Mouse (Mus musculus) limb, embryonic 13.5 days (tissue): ENCODE results near the gene Ctnna2. TPM values are rescaled to one million over a fixed set of nuclear protein-coding genes. Genes with fewer than 3 reads are reported as not detected.

ENCODE experiments used
- ATAC-seq: fragments of 200-750 bp; cut with Nextera tagmentation; 2 replicates; pipeline ENCODE4 v1.8.0; 2017; ENCODE audit warnings: low read depth, moderate number of reproducible peaks, moderate TSS enrichment; ENCODE audit not compliant: low FRiP score
- H3K27ac ChIP-seq: fragments of 300-500 bp; sonication (generic); 2 replicates; pipeline ENCODE4 v1.5.1; 2015; ENCODE audit warnings: inconsistent platforms, mild to moderate bottlenecking, moderate library complexity
- H3K27me3 ChIP-seq: fragments of 300-500 bp; sonication (generic); 2 replicates; pipeline ENCODE4 v1.6.1; 2015; ENCODE audit warnings: mild to moderate bottlenecking, inconsistent platforms
- H3K36me3 ChIP-seq: fragments of 300-500 bp; sonication (generic); 2 replicates; pipeline ENCODE4 v1.6.1; 2015; ENCODE audit warnings: inconsistent platforms, mild to moderate bottlenecking, moderate library complexity
- H3K4me1 ChIP-seq: fragments of 300-500 bp; sonication (generic); 2 replicates; pipeline ENCODE4 v1.6.1; 2015; ENCODE audit warnings: inconsistent platforms
- H3K4me2 ChIP-seq: fragments of 300-500 bp; sonication (generic); replicated peaks from 2 replicates; pipeline ENCODE4 v1.6.1; 2015; ENCODE audit warnings: inconsistent platforms, mild to moderate bottlenecking, moderate library complexity
- H3K4me3 ChIP-seq: fragments of 300-500 bp; sonication (generic); 2 replicates; pipeline ENCODE4 v1.5.1; 2015; ENCODE audit warnings: moderate library complexity, mild to moderate bottlenecking, inconsistent platforms
- H3K9ac ChIP-seq: fragments of 300-500 bp; sonication (generic); 2 replicates; pipeline ENCODE4 v1.6.1; 2015; ENCODE audit warnings: mild to moderate bottlenecking, inconsistent platforms
- H3K9me3 ChIP-seq: fragments of 300-500 bp; sonication (generic); 2 replicates; pipeline ENCODE4 v1.6.1; 2016; ENCODE audit warnings: inconsistent platforms
- WGBS: fragments of 180-500 bp; shearing (Covaris S2); methylation state at CpG from one replicate; pipeline ENCODE4 v1.1.7; 2015; 5-methylcytosine and 5-hydroxymethylcytosine counted together
- polyA plus RNA-seq: library from polyadenylated mRNA; unstranded; fragments of >200 nt; fragmentation: Nextera tagmentation; extraction: Ambion mirVana; gene quantifications from 2 replicates; pipeline ENCODE4 v1.2.1, GENCODE M21; 2015

Gene Ctnna2
- polyA plus RNA-seq, 1 experiment from 2014 or later: 2.1 TPM

- H3K36me3 ChIP-seq: no peaks in the 10 kb centered on the region
- H3K4me3 ChIP-seq: no peak overlapping the region
- H3K27ac ChIP-seq: no peak overlapping the region
- H3K27me3 ChIP-seq: no peaks in the 10 kb centered on the region
- H3K9me3 ChIP-seq: no peaks in the 10 kb centered on the region
- no peak overlapping the region for H3K4me2 ChIP-seq
- ATAC-seq: no peak
- no peaks in the 10 kb centered on the region for H3K4me1 ChIP-seq
- no peak overlapping the region for H3K9ac ChIP-seq
These were observed 598.2 kb downstream of the Ctnna2 start for GRCm38 (mm10) chr6:77381309-77381708.

- Histone ChIP-seq H3K4me3 (no peak overlapping the region), H3K27ac (no peak overlapping the region), H3K27me3 (no peaks in the 10 kb centered on the region), H3K4me2 (no peak overlapping the region), H3K36me3 (no peaks in the 10 kb centered on the region), H3K9ac (no peak overlapping the region), H3K9me3 (no peaks in the 10 kb centered on the region), H3K4me1 (no peaks in the 10 kb centered on the region)
- 51% methylated on average over 5 of the region's 5 CpGs for WGBS
- no peak for ATAC-seq
These were observed 606.4 kb downstream of the Ctnna2 start for GRCm38 (mm10) chr6:77373132-77373531.

GRCm38 (mm10) chr6:77371147-77371546 lies 608.4 kb downstream of the Ctnna2 start:
- WGBS: 92% methylated on average over 2 of the region's 2 CpGs
- Histone ChIP-seq H3K4me1 (no peaks in the 10 kb centered on the region), H3K36me3 (no peaks in the 10 kb centered on the region), H3K4me3 (no peak overlapping the region), H3K27ac (no peak overlapping the region), H3K4me2 (no peak overlapping the region), H3K9me3 (no peaks in the 10 kb centered on the region), H3K27me3 (no peaks in the 10 kb centered on the region), H3K9ac (no peak overlapping the region)
- no peak for ATAC-seq

GRCm38 (mm10) chr6:77358471-77358837 lies 621.0 kb downstream of the Ctnna2 start:
- 72% methylated on average over 6 of the region's 6 CpGs for WGBS
- no peaks in the 10 kb centered on the region for H3K9me3 ChIP-seq
- no peak overlapping the region for H3K27ac ChIP-seq
- H3K27me3 ChIP-seq: no peaks in the 10 kb centered on the region
- ATAC-seq: no peak
- H3K9ac ChIP-seq: no peak overlapping the region
- H3K4me2 ChIP-seq: no peak overlapping the region
- H3K4me1 ChIP-seq: no peaks in the 10 kb centered on the region
- H3K36me3 ChIP-seq: no peaks in the 10 kb centered on the region
- no peak overlapping the region for H3K4me3 ChIP-seq

- no peaks in the 10 kb centered on the region for H3K9me3 ChIP-seq
- H3K4me3 ChIP-seq: no peak overlapping the region
These were observed 621.6 kb downstream of the Ctnna2 start for GRCm38 (mm10) chr6:77357748-77358470.

GRCm38 (mm10) chr6:77354826-77355225 lies 624.7 kb downstream of the Ctnna2 start:
- Histone ChIP-seq H3K4me3 (no peak overlapping the region), H3K27ac (no peak overlapping the region), H3K4me2 (no peak overlapping the region), H3K9me3 (no peaks in the 10 kb centered on the region), H3K27me3 (no peaks in the 10 kb centered on the region), H3K36me3 (no peaks in the 10 kb centered on the region), H3K9ac (no peak overlapping the region), H3K4me1 (no peaks in the 10 kb centered on the region)
- WGBS: 15% methylated on average over 1 of the region's 1 CpGs
- no peak for ATAC-seq

More at GRCm38 (mm10) chr6:77357748-77358470, 621.6 kb downstream of the Ctnna2 start:
- Histone ChIP-seq H3K9ac (no peak overlapping the region), H3K27me3 (no peaks in the 10 kb centered on the region), H3K36me3 (no peaks in the 10 kb centered on the region), H3K4me2 (no peak overlapping the region), H3K4me1 (no peaks in the 10 kb centered on the region), H3K27ac (no peak overlapping the region)
- 70% methylated on average over 9 of the region's 9 CpGs for WGBS
- no peak for ATAC-seq

GRCm38 (mm10) chr6:77343781-77344180 lies 635.7 kb downstream of the Ctnna2 start:
- H3K9ac ChIP-seq: no peak overlapping the region
- H3K4me2 ChIP-seq: no peak overlapping the region
- no peaks in the 10 kb centered on the region for H3K9me3 ChIP-seq
- no peaks in the 10 kb centered on the region for H3K36me3 ChIP-seq
- H3K4me1 ChIP-seq: peaks cover 11% of the 10 kb centered on the region
- no peak for ATAC-seq
- no peaks in the 10 kb centered on the region for H3K27me3 ChIP-seq
- H3K4me3 ChIP-seq: no peak overlapping the region
- no peak overlapping the region for H3K27ac ChIP-seq

- no peak overlapping the region for H3K27ac ChIP-seq
- H3K27me3 ChIP-seq: no peaks in the 10 kb centered on the region
- H3K9ac ChIP-seq: no peak overlapping the region
- H3K4me3 ChIP-seq: no peak overlapping the region
- H3K36me3 ChIP-seq: no peaks in the 10 kb centered on the region
- ATAC-seq: no peak
- 87% methylated on average over 2 of the region's 2 CpGs for WGBS
- no peak overlapping the region for H3K4me2 ChIP-seq
- H3K9me3 ChIP-seq: no peaks in the 10 kb centered on the region
- H3K4me1 ChIP-seq: no peaks in the 10 kb centered on the region
These were observed 644.0 kb downstream of the Ctnna2 start for GRCm38 (mm10) chr6:77335537-77335936.

GRCm38 (mm10) chr6:77324748-77325147 lies 654.8 kb downstream of the Ctnna2 start:
- no peaks in the 10 kb centered on the region for H3K9me3 ChIP-seq
- ATAC-seq: no peak
- no peak overlapping the region for H3K9ac ChIP-seq
- H3K27me3 ChIP-seq: no peaks in the 10 kb centered on the region
- H3K27ac ChIP-seq: no peak overlapping the region
- H3K36me3 ChIP-seq: no peaks in the 10 kb centered on the region
- H3K4me3 ChIP-seq: no peak overlapping the region
- H3K4me2 ChIP-seq: no peak overlapping the region
- WGBS: 71% methylated on average over 3 of the region's 3 CpGs
- no peaks in the 10 kb centered on the region for H3K4me1 ChIP-seq

GRCm38 (mm10) chr6:77324327-77324726 lies 655.2 kb downstream of the Ctnna2 start:
- Histone ChIP-seq H3K36me3 (no peaks in the 10 kb centered on the region), H3K9ac (no peak overlapping the region), H3K27me3 (no peaks in the 10 kb centered on the region), H3K9me3 (no peaks in the 10 kb centered on the region), H3K4me2 (no peak overlapping the region), H3K4me1 (no peaks in the 10 kb centered on the region), H3K4me3 (no peak overlapping the region), H3K27ac (no peak overlapping the region)
- ATAC-seq: no peak
- 75% methylated on average over 1 of the region's 1 CpGs for WGBS

GRCm38 (mm10) chr6:77306796-77307195 lies 672.7 kb downstream of the Ctnna2 start:
- no peak for ATAC-seq
- Histone ChIP-seq H3K4me2 (no peak overlapping the region), H3K27me3 (no peaks in the 10 kb centered on the region), H3K36me3 (no peaks in the 10 kb centered on the region), H3K9me3 (no peaks in the 10 kb centered on the region), H3K4me1 (no peaks in the 10 kb centered on the region), H3K27ac (no peak overlapping the region), H3K4me3 (no peak overlapping the region), H3K9ac (no peak overlapping the region)
- 89% methylated on average over 3 of the region's 3 CpGs for WGBS

GRCm38 (mm10) chr6:77301305-77301704 lies 678.2 kb downstream of the Ctnna2 start:
- WGBS: 86% methylated on average over 1 of the region's 1 CpGs
- Histone ChIP-seq H3K9me3 (no peaks in the 10 kb centered on the region), H3K9ac (no peak overlapping the region), H3K4me3 (no peak overlapping the region), H3K4me2 (no peak overlapping the region), H3K4me1 (no peaks in the 10 kb centered on the region), H3K27ac (no peak overlapping the region), H3K27me3 (no peaks in the 10 kb centered on the region), H3K36me3 (no peaks in the 10 kb centered on the region)
- no peak for ATAC-seq

GRCm38 (mm10) chr6:77291415-77291814 lies 688.1 kb downstream of the Ctnna2 start:
- Histone ChIP-seq H3K36me3 (no peaks in the 10 kb centered on the region), H3K4me3 (no peak overlapping the region), H3K9me3 (no peaks in the 10 kb centered on the region), H3K4me2 (no peak overlapping the region), H3K9ac (no peak overlapping the region), H3K27ac (no peak overlapping the region), H3K27me3 (no peaks in the 10 kb centered on the region), H3K4me1 (no peaks in the 10 kb centered on the region)
- 69% methylated on average over 6 of the region's 6 CpGs for WGBS
- ATAC-seq: no peak
